Mouse (Mus musculus): ENCODE data around the gene Plekha3.

GRCm38 (mm10) chr2:76630293-76630692 is 44.8 kb upstream of the Plekha3 start:
- TF ChIP-seq CTCF (IDR thresholded peaks at IDR 0.05; ENCODE audit: borderline replicate concordance, extremely low read depth, insufficient read depth, insufficient read length) (no peak), POLR2A (IDR thresholded peaks at IDR 0.05; ENCODE audit: borderline replicate concordance, extremely low read depth, insufficient read depth, insufficient read length, poor library complexity, severe bottlenecking) (no peak)

Data from brain, embryonic 14.5 days (tissue).